Mouse (Mus musculus): ENCODE results near the gene Sh3gl1. TPM values are rescaled to one million over a fixed set of nuclear protein-coding genes. Genes with fewer than 3 reads are reported as not detected.

The Sh3gl1 gene
- polyA plus RNA-seq, 1 experiment from 2014 or later: 96.3 TPM

DNA sequence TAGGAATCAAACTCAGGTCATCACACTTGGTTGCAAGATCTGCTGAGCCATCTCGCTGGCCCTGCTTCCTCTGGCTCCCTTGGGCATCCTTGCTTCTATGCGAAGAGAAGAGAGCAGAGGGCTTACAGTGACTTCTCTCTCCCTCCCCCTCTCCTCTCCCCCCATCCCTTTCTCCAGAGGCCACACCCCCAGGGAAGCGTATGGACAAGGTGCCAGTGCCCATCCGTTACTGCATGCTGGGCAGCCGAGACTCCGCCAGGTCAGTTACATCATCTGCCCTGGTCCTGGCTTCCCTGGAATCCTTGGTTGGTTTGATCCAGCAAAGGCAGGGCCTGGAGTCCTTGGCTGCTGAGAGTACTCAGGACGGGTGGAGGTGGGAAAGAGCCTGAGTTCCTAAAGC is 25.0 kb downstream of the Sh3gl1 start:
- DNase-seq (no peak), ATAC-seq (ENCODE audit: low FRiP score, low TSS enrichment) (no peak)
- no peaks in the 10 kb centered on the region for H3K27me3 ChIP-seq (ENCODE audit: control insufficient read depth, insufficient read depth, low read length)
- H3K9ac ChIP-seq (replicated peaks; ENCODE audit: low read length): peak overlapping the region; percentile 34; the same call in 1 of the 2 replicates
- WGBS: 89% methylated on average over 7 of the region's 7 CpGs
- peaks cover 47% of the 10 kb centered on the region for H3K36me3 ChIP-seq (ENCODE audit: control insufficient read depth, insufficient read depth, low read length)
- H3K4me1 ChIP-seq (ENCODE audit: control insufficient read depth, insufficient read depth, low read length): peaks cover 21% of the 10 kb centered on the region
- H3K27ac ChIP-seq (replicated peaks; ENCODE audit: low read depth, low read length): no peak overlapping the region
- H3K4me2 ChIP-seq (ENCODE audit: low read length): peak overlapping the region; percentile 98
- no peak overlapping the region for H3K4me3 ChIP-seq (replicated peaks; ENCODE audit: low read depth, low read length)
- H3K9me3 ChIP-seq (ENCODE audit: control insufficient read depth, low read length): no peaks in the 10 kb centered on the region

DNA sequence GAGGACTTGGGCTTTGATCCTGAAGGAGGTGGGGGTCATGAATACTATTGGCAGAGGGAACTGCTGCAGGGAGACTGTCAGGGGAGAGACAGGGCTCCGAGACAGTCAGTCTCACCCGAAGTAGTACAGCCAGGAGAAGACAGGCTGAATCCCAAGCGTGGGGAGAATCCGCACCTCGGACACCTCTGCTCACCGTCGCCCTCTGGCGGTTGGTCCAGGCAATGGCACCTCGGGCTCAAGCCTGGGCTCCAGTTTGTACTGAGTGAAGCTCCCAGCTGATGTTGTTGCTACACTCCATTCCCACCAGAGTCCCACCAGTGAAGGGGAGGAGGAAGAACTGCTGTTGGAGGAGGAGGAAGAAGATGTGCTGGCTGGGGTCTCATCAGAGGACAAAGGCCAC is 25.8 kb downstream of the Sh3gl1 start:
- H3K36me3 ChIP-seq (ENCODE audit: control insufficient read depth, insufficient read depth, low read length): peaks cover 40% of the 10 kb centered on the region
- H3K4me1 ChIP-seq (ENCODE audit: control insufficient read depth, insufficient read depth, low read length): peaks cover 21% of the 10 kb centered on the region
- peak overlapping the region; percentile 98 for H3K4me2 ChIP-seq (ENCODE audit: low read length)
- no peaks in the 10 kb centered on the region for H3K9me3 ChIP-seq (ENCODE audit: control insufficient read depth, low read length)
- H3K27me3 ChIP-seq (ENCODE audit: control insufficient read depth, insufficient read depth, low read length): no peaks in the 10 kb centered on the region
- peak; percentile 76 for DNase-seq
- H3K9ac ChIP-seq (replicated peaks; ENCODE audit: low read length): no peak overlapping the region
- H3K27ac ChIP-seq (replicated peaks; ENCODE audit: low read depth, low read length): no peak overlapping the region
- H3K4me3 ChIP-seq (replicated peaks; ENCODE audit: low read depth, low read length): peak overlapping the region; percentile 76
- ATAC-seq (ENCODE audit: low FRiP score, low TSS enrichment): no peak
- 7% methylated on average over 9 of the region's 9 CpGs for WGBS

DNA sequence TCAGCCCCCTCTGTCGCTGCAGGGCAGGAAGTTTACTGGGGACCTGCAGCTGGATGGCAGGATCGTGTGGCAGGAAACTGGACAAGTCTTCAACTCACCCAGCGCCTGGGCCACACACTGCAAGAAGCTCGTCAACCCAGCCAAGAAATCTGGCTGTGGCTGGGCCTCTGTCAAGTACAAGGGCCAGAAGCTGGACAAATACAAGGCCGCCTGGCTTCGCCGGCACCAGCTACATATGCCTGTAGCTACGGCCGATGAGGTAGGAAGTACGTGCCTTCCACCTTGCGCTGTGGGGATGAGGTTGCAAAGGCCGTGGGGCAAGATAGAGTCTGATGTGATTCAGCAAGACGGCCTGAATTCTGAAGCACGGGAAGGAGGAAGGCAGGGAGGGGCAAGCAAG is 26.2 kb downstream of the Sh3gl1 start:
- Histone ChIP-seq H3K36me3 (ENCODE audit: control insufficient read depth, insufficient read depth, low read length) (peaks cover 35% of the 10 kb centered on the region), H3K27ac (replicated peaks; ENCODE audit: low read depth, low read length) (peak overlapping the region; percentile 97; the same call in 1 of the 2 replicates), H3K4me1 (ENCODE audit: control insufficient read depth, insufficient read depth, low read length) (peaks cover 21% of the 10 kb centered on the region), H3K9me3 (ENCODE audit: control insufficient read depth, low read length) (no peaks in the 10 kb centered on the region), H3K27me3 (ENCODE audit: control insufficient read depth, insufficient read depth, low read length) (no peaks in the 10 kb centered on the region), H3K4me2 (ENCODE audit: low read length) (peak overlapping the region; percentile 98), H3K4me3 (replicated peaks; ENCODE audit: low read depth, low read length) (peak overlapping the region; percentile 76), H3K9ac (replicated peaks; ENCODE audit: low read length) (peak overlapping the region; percentile 82; the same call in 1 of the 2 replicates)
- DNase-seq: no peak
- ATAC-seq (ENCODE audit: low FRiP score, low TSS enrichment): no peak
- 73% methylated on average over 14 of the region's 14 CpGs for WGBS

DNA sequence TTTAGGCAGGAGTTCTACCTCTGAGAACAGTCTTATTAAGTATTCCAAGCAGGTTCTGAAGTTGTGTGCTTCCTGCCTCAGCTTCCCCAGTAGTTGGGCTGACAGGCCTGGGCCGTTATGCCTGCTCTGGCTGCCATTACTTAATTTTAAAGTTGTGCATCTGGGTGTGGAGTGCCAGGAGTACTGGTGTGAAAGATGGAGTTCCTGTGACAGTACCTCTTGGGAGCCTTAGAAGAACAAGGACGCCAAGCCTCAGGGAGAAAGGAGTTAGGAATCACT is 26.5 kb downstream of the Sh3gl1 start:
- Histone ChIP-seq H3K4me2 (ENCODE audit: low read length) (peak overlapping the region; percentile 98), H3K9ac (replicated peaks; ENCODE audit: low read length) (peak overlapping the region; percentile 82), H3K36me3 (ENCODE audit: control insufficient read depth, insufficient read depth, low read length) (peaks cover 32% of the 10 kb centered on the region), H3K4me1 (ENCODE audit: control insufficient read depth, insufficient read depth, low read length) (peaks cover 21% of the 10 kb centered on the region), H3K27ac (replicated peaks; ENCODE audit: low read depth, low read length) (peak overlapping the region; percentile 97), H3K9me3 (ENCODE audit: control insufficient read depth, low read length) (no peaks in the 10 kb centered on the region), H3K27me3 (ENCODE audit: control insufficient read depth, insufficient read depth, low read length) (no peaks in the 10 kb centered on the region), H3K4me3 (replicated peaks; ENCODE audit: low read depth, low read length) (peak overlapping the region; percentile 76)
- ATAC-seq (ENCODE audit: low FRiP score, low TSS enrichment) (no peak), DNase-seq (no peak)
- WGBS: 34% methylated on average over 2 of the region's 2 CpGs

DNA sequence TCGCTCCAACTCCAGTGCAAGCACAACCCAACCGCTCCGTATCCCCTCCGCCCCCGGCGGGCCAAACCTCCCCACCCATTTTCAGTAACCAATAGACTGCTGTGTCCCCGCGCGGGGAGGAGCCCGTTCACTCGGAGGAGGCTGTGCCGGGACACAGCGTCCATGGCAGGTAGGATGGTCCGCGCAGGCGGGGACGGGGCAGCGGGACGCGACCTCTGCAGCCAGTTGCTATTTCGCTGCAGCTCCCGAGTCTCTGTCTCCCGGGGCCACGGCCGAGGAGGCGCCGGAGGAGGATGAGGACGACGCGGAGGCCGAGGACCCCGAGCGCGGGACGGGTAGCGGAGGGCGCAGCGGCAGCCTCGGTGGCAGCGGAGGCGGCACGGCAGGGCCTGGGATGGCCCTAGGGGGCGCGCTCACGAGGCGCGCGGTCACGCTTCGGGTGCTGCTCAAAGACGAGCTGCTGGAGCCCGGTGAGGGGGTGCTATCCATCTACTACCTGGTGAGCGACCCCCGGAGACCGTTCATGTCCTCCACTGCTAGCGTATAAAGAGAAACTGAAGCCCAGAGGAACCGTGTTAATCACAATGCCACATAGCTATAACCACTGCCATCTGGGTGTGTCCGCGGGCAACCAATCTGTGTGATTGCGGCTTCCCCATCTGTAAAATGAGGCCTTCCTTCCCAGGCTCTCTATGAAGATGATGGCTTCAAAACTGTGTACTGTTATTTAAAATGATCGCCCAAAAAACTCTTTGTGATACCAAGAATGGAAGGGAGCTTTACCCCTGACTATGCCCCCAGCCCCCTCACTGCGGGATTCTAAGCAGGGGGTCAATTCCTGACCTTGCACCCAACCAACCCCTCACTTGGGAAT is 27.1 kb downstream of the Sh3gl1 start:
- WGBS: 1% methylated on average over 58 of the region's 62 CpGs
- Histone ChIP-seq H3K27me3 (ENCODE audit: control insufficient read depth, insufficient read depth, low read length) (no peaks in the 10 kb centered on the region), H3K9me3 (ENCODE audit: control insufficient read depth, low read length) (no peaks in the 10 kb centered on the region), H3K4me2 (ENCODE audit: low read length) (peak overlapping the region; percentile 98), H3K4me1 (ENCODE audit: control insufficient read depth, insufficient read depth, low read length) (peaks cover 21% of the 10 kb centered on the region), H3K27ac (replicated peaks; ENCODE audit: low read depth, low read length) (peak overlapping the region; percentile 97), H3K4me3 (replicated peaks; ENCODE audit: low read depth, low read length) (peak overlapping the region; percentile 76), H3K36me3 (ENCODE audit: control insufficient read depth, insufficient read depth, low read length) (peaks cover 29% of the 10 kb centered on the region), H3K9ac (replicated peaks; ENCODE audit: low read length) (peak overlapping the region; percentile 82)
- peak; percentile 88 for ATAC-seq (ENCODE audit: low FRiP score, low TSS enrichment)
- peak; percentile 94 for DNase-seq

DNA sequence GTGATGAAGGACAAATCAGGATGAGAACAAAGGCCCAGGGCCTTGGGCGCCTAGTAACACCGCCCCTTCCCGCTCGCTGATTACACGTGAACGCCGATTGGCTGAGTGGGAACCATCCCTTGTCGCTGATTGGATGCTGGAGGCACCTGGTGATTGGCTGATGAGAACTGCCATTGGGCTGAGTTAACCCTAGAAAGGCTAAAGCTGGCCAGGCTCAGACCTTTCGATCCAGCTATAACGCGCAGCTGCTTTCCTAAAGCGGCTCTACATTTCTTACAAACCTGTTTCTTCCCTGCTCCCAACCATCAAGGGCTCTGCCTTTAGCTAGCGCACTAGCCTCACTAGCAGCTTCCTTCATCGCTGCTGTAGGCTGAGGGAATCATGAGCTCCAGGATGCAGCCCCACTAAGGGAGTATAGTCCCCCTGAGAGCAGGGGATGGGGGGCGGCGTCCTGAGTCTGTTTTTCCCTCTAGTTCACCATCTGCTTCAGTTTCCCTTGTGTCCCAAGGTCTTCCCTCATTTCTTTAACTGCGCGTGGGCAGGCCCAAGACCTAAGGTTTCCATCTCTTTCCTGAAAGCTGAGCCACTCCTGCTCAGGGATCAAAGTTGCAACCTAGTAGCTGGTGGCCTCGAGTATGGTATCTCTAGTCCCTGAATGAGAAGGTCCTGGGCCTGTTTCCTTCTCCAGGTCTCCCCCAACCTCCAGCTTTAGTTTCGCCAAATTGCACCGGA is 27.9 kb downstream of the Sh3gl1 start:
- Histone ChIP-seq H3K4me1 (ENCODE audit: control insufficient read depth, insufficient read depth, low read length) (peaks cover 21% of the 10 kb centered on the region), H3K27ac (replicated peaks; ENCODE audit: low read depth, low read length) (peak overlapping the region; percentile 97), H3K9me3 (ENCODE audit: control insufficient read depth, low read length) (no peaks in the 10 kb centered on the region), H3K27me3 (ENCODE audit: control insufficient read depth, insufficient read depth, low read length) (no peaks in the 10 kb centered on the region), H3K4me3 (replicated peaks; ENCODE audit: low read depth, low read length) (peak overlapping the region; percentile 76), H3K4me2 (ENCODE audit: low read length) (peak overlapping the region; percentile 98), H3K9ac (replicated peaks; ENCODE audit: low read length) (peak overlapping the region; percentile 82), H3K36me3 (ENCODE audit: control insufficient read depth, insufficient read depth, low read length) (peaks cover 25% of the 10 kb centered on the region)
- WGBS: under 1% methylated on average over 21 of the region's 21 CpGs
- DNase-seq (peak; percentile 98), ATAC-seq (ENCODE audit: low FRiP score, low TSS enrichment) (peak; percentile 93)

DNA sequence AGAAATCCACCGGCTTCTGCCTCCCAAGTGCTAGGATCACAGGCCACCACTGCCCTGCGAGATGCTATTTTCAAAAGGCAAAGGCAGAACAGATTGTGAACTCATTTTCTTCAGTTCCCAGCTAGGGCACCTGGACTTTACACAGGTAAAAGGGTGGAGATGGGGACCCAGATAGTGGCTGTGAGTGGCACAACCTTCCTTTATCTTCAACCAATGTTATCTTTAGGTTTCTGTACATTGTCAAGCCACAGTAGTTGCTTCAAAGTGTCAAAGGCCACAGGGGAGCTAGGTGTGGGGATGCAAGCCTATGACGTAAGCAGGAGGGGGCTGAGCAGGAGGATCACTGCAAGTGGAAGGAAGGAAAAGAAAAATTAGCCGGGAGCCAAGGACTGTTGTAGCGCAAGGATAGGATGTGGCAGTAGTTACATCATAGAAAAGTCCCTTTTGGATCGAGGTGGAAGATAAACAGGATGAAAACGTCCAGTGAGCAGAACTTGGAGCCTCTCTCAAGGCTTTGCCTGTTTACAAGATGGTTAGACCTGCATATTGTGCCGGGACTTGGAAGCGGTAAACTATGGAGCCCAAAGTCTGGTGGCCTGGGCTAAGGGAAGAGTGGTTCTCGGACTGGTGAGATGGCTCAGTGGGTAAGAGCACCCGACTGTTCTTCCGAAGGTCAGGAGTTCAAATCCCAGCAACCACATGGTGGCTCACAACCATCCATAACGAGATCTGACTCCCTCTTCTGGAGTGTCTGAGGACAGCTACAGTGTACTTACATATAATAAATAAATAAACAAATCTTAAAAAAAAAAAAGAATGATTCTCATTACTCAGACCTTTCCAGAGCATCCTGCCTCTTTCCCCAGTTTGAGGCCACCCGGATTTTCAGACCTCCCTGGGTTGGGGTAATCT is 28.7 kb downstream of the Sh3gl1 start:
- Histone ChIP-seq H3K9ac (replicated peaks; ENCODE audit: low read length) (no peak overlapping the region), H3K36me3 (ENCODE audit: control insufficient read depth, insufficient read depth, low read length) (peaks cover 19% of the 10 kb centered on the region), H3K9me3 (ENCODE audit: control insufficient read depth, low read length) (no peaks in the 10 kb centered on the region), H3K4me3 (replicated peaks; ENCODE audit: low read depth, low read length) (peak overlapping the region; percentile 76), H3K27me3 (ENCODE audit: control insufficient read depth, insufficient read depth, low read length) (no peaks in the 10 kb centered on the region), H3K4me1 (ENCODE audit: control insufficient read depth, insufficient read depth, low read length) (peaks cover 21% of the 10 kb centered on the region), H3K4me2 (ENCODE audit: low read length) (peak overlapping the region; percentile 98), H3K27ac (replicated peaks; ENCODE audit: low read depth, low read length) (peak overlapping the region; percentile 97)
- WGBS: 35% methylated on average over 13 of the region's 14 CpGs
- no peak; the same call in 1 of the 2 replicates for ATAC-seq (ENCODE audit: low FRiP score, low TSS enrichment)
- DNase-seq: peak; percentile 46

DNA sequence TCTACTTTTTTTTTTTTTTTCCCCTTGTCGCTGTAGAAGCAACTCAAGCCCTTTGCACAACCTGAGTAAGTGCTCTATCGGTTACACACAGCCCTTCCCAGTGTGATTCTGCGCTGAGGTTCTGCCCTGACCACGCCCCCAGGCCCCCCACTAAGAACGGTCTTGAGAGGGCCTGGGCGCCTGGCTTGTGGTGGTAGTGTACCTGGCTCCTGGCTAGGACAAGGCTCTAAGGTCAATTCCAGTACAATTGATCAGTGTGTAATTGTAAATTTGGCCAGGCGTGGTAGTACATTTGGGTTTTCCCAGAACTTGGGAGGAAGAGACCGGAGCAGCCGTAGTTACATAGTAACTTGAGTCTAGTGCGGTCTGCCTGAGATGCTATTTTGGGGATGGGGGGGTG is 29.5 kb downstream of the Sh3gl1 start:
- H3K4me3 ChIP-seq (replicated peaks; ENCODE audit: low read depth, low read length): no peak overlapping the region
- H3K9ac ChIP-seq (replicated peaks; ENCODE audit: low read length): no peak overlapping the region
- peak overlapping the region; percentile 97; the same call in 1 of the 2 replicates for H3K27ac ChIP-seq (replicated peaks; ENCODE audit: low read depth, low read length)
- peaks cover 21% of the 10 kb centered on the region for H3K4me1 ChIP-seq (ENCODE audit: control insufficient read depth, insufficient read depth, low read length)
- H3K27me3 ChIP-seq (ENCODE audit: control insufficient read depth, insufficient read depth, low read length): no peaks in the 10 kb centered on the region
- no peak overlapping the region for H3K4me2 ChIP-seq (ENCODE audit: low read length)
- WGBS: 53% methylated on average over 10 of the region's 10 CpGs
- H3K36me3 ChIP-seq (ENCODE audit: control insufficient read depth, insufficient read depth, low read length): peaks cover 12% of the 10 kb centered on the region
- DNase-seq: no peak
- H3K9me3 ChIP-seq (ENCODE audit: control insufficient read depth, low read length): no peaks in the 10 kb centered on the region
- no peak for ATAC-seq (ENCODE audit: low FRiP score, low TSS enrichment)

Measured in midbrain, embryonic 14.5 days (tissue).